Mouse (Mus musculus): ENCODE measurements around the gene Fuom.
"Not testable (repeated sequence)": the region's sequence is repeated elsewhere in the genome, so short reads cannot be mapped to it uniquely, and the experiment has no call there.

The Fuom gene

DNA sequence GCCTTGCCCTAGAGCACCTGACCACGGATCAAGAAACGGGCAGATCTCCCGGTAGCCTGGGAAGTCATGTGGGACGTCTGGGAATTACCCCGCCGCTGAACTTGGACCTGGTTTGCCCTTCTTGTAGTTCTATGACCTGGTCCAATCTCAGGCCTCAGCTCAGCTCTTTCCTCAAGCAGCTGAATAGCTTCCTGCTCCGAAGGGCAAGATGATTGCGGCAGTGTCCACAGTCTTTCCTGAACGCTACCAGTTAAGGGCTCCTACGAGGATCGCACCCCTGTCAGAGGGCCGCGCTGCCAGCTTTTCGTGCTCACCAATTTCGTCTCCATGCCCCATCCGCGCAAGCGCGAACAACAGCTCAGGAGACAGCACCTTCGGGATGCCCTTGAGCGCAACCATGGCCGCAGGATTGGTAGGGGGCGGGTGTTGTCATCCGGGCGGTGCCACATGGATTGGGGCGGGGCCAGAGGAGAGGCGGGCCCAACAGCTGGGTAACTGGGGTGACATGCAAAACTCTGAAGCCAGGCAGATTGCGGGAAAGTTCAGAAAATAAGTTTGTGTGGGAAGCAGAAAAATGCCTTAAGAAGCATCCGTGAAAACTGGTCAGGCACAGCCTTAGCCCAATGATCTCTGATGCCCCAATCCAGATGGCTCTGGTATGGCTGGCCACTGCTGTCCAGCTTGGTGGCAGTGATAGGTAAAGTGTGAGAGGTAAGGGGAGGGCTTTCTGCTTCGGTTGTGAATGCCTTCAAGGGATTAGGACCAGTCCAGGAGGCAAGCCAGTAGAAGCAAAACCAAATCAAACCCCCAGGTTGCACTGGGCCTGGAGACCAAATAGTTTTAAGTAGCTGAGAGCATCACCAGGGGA, at the start of gene Fuom:
Fuom (minus strand) TSS at position 449 of the 868 bp plus-strand sequence.
- peak; percentile 77 for DNase-seq (ENCODE audit: low spot score)

DNA sequence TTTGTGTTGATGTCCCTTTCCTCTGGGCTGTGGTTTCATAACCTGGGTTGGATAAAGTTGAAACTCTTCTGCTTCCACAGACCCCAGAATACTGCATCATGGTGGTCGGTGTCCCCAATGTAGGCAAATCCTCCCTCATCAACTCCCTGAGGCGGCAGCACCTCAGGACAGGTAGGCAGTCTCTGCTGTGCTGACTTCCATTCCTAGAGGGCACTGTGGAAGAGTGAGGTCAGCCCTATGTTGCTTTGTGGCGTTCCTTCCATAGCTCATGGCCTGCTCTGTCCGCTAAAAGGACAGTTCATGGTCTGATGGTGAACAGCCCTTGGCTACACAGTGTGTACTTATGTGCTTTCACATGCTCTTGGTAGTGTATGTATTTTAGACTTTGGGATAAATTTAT, 42.3 kb upstream of the Fuom start:
- no peak for DNase-seq (ENCODE audit: low spot score)

DNA sequence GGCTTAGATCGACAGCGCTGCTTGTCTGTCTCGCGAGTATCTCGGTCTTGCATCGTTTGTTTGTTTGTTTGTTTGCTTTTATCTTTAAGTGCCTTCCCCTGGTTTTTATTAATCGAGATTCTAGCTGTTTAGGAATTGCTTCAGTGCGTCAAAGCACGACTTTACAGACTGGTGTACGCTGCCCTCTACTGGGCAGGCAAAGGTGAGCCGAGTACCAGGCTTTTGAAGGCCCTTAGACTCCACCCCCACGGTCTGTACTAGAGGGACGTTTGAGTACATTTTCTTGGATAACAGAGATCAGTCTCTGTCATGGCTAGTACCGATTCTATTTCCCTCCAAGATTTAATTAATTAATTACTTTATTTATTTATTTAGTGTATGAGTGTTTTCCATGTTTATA, 39.1 kb upstream of the Fuom start:
- no peak for DNase-seq (ENCODE audit: low spot score)

DNA sequence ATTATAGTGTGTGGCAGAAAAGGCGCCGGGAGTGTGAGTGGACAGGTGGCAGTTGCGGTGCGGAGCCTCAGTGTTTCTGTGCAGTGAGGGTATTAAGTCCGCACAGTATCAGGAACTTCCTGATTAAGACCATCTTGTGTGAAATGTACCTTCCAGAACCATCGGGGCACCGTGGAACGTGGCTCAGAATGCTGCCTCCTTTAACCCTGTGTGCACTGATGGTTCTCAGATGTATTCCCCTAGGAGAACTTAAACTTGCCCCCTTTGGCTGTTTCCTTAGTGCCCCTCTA, 35.7 kb upstream of the Fuom start:
- no peak for DNase-seq (ENCODE audit: low spot score)

DNA sequence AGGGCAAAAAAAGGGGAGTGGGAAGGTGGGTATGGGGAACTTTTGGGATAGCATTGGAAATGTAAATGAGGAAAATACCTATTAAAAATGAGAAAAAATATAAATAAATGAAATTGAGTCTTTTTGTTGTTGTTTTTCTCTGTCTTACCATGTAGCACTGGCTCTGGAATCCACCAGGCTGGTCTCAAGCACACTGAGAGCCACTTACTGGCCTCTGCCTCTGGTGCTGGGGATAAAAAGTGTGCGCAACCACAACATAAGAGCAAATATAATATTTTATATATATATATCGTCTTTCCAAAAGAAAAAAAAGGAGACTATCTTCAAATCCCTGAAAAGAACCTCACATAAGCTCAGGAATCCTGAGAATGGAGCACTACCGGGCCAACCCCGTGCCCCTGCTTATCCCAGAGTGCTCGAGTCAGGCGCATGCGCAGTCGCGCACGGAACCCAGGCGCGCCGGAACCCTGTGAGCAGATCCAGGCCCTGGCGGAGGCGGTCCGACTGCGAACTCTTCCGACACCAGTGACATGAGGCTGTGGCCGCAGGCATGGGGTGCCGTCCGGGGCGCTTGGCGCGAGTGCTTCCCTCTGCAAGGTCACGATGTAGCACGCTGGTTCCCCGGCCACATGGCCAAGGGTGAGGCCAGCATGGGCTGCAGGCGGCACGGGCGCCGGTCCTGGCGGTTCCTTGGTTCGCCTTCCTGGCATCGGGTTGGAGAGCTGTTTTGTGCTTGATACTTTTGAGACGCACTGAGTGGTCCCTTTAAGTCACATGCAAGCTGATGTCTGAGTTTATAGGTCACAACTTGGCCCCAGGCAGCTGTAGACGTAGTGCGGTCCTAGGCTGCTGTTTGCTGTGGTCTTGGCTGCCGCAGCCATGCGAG, 35.1 kb upstream of the Fuom start, which contains the start of gene Mtg1:
Mtg1 (plus strand) TSS at position 430 of the 886 bp plus-strand sequence.
- DNase-seq (ENCODE audit: low spot score): peak; percentile 92

DNA sequence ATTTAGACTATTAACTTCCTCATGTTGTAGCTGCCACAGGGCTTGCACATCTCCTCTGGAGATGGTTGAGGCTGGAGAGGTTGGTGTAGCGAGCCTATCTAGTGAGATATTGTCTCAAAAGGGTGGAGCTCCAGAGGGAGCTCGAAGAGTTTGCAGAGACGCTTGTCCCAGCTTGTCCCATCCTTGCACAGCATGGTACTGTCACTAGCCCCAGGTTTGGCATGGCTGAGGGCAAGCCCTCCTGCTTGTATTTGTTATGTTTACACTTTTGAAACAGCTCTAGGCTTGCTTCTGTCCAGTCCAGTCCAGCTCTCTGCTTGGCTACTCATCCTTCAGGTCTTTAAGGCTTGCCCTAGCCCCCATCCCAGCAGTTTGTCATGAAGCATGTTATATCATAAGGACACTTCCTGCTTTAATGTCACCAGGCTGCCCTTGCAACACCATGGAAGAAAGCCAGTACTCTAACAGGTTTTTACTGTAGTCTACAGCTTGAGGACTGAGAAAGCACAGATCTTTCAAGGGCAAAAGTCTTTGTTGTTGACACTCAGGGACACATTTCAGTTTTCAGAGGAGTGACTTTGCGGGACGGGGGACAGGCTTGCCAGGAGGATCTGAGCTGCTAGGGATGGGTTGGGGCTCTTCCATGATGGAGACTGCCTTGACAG, 33.0 kb upstream of the Fuom start:
- DNase-seq (ENCODE audit: low spot score): no peak

DNA sequence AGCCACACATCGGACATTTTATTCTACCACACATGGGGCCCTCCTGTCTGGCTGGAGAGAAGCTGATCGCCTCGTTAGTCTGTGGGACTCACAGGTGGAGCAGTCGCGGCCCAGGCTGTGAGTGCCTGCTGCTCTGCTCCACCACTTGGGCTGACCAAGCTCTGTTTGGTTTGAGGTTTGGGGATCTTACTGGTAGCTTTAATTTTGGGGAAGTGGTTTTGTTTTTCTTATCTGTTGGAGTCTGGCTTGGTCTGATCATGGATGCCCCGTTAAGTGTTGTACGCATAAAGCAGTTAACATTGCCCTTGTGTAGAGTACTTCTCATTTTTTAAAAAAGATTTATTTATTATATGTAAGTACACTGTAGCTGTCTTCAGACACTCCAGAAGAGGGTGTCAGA, 31.8 kb upstream of the Fuom start:
- DNase-seq (ENCODE audit: low spot score): not testable (repeated sequence)

DNA sequence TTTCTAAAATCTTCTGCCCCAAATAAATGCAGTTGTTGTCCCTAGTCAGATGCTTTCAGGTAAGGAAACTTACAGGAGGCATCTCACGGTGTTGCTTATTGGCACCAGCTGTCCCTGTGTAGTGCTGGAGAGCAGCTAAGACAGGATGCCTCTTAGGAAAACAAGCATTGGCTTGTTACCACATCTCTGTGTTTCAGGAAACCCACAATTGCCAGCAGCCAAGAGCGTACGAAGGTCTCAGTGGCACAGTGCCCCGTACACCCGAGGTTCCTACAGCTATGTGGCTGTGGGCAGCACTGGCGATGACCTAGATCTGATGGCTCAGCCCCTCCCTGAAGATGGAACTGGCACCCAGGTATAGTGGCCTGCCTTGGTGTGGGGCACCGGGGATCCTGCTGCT, 29.9 kb upstream of the Fuom start:
- not testable (repeated sequence) for DNase-seq (ENCODE audit: low spot score)

DNA sequence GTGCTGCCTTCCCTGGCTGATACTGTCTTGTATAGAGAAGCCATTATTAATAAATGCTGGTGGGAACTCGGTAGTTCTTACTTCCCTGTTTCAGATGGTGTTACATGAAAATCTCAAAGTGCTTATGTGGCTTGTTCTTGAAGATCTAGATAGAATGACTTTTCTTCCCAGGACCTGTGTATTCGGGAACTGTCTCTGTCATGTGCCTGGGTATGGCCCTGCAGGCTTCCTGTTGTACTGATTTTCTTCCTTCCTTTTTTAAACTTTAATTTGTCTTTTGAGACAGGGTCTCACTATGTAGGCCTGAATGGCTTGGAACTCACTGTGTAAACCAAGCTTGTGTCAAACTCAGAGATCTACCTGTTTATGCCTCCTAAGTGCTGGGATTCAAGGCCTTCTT, 25.7 kb upstream of the Fuom start:
- DNase-seq (ENCODE audit: low spot score): no peak

DNA sequence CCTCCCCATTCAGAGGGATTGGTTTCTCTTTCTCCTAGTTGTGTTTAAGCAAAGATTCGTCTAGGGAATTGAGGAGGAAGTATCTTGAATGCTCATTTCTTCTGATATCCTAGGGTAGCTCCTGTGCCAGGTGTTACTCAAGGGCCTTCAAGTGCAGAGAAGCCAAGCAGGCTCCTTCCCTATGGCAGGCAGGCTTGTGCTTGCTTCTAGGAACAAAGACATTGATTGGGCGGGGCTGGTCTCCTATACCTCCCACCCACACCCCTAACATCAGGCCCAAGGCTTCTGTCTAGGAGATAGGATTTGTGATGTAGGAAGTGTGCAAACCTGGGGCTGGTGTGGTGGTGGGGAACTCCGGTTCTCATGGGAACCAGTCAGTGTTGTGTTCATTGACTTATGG, 24.7 kb upstream of the Fuom start:
- DNase-seq (ENCODE audit: low spot score): no peak

DNA sequence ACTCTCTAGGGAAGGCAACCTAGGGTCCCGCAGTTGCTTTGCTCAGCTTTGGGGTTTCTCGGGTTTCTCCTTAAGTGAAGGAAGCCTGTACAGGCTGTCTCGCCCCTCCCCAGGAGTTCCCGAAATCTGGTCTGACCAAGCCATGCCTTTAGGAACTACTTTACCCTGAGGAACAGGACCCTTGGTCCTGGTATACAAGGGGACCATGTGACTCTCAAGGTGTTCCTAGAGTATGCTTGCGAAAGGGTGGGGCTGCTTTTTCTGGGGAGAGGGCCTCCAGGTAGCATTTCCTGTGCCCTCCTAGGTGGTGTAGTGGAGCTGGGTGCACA, 23.7 kb upstream of the Fuom start:
- no peak for DNase-seq (ENCODE audit: low spot score)

DNA sequence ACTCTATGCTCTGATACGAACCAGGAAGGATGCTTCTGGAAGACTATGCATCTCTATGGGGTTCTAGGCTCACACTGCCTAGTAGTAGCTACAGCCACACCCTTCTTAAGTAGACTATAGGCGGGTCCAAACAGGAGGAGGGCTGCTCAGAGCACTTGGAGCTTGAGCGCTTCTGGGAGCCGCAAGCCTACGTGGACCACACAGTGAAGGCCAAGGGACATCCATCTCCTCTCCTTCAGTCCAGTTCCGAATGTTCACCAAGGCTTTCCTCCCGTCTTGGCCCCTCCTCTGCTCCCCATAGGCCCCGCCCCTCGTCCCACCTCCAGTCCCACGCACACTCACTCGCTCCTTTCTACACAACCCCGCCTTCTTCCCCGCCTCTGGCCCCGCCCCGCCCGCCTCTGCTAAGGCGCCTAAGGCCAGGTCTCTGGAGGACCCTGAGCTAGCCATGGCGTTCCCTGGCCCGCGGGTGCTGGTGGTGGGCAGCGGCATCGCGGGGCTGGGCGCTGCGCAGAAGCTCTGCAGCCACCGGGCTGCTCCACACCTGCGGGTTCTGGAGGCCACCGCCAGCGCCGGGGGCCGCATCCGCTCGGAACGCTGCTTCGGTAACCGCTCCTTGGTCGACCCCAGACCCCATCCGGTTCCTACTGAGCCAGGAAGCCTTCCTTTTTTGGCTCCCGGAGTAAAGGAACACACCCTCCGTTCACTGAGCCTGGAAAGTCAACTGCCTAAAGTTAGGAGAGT, 23.2 kb upstream of the Fuom start:
- peak; percentile 90 for DNase-seq (ENCODE audit: low spot score)

DNA sequence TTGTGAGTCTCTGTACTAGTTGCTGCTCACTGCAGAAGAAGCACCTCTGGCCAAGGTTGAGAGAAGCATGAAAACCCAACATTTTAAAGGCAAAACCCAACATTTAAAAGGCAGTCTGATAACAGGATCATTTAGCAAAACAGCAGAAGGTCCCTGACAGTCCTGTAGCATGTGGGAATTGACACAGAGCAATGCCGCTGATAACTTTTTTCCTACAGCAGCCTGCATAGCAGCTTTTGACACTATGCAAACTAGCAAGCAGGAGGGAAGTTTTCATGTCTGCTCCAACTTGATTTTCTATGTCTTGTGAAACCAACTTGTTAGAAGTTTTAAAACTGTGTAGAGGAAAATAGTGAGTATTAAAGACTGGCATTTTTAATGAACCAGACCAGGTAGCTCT, 22.1 kb upstream of the Fuom start:
- DNase-seq (ENCODE audit: low spot score): no peak

DNA sequence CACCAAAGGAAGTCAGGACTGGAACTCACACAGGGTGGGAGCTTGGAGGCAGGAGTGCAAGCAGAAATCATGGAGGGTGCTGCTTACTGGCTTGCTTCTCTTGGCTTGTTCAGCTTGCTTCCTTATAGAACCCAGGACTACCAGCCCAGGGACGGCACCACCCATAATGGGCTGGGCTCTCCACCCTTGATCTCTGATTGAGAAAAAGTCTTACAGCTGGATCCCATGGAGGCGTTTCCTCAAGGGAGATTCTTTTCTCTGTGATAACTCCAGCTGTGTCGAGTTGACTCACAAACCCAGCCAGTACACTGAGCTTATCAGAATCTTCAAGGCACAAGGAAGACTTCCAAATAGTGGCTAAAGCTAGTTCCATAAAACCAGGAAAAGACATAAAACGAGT, 20.5 kb upstream of the Fuom start:
- no peak for DNase-seq (ENCODE audit: low spot score)

DNA sequence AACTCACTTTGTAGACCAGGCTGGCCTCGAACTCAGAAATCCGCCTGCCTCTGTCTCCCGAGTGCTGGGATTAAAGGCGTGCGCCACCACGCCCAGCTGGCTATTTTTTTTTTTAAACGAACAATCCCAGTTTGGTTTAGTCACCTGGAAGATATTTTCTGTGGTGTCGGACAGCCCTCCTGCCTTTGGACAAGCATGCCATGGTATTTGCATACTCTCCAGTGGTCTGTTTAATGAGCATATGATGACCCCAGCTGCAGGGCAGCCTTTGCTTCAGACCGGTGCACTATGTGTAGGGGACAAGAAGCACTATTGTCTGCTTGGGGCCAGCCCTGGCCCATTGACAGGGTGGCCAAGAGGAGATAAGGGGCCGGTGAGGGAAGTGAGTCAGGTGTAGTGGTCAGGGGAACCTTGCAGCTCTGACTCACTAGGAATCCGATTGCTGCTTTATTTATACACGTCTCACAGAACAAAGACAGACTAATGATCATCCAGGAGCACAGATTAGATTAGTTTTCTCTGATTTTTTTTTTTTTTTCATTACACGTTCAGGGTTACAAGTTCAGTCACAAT, 19.2 kb upstream of the Fuom start:
- no peak for DNase-seq (ENCODE audit: low spot score)

DNA sequence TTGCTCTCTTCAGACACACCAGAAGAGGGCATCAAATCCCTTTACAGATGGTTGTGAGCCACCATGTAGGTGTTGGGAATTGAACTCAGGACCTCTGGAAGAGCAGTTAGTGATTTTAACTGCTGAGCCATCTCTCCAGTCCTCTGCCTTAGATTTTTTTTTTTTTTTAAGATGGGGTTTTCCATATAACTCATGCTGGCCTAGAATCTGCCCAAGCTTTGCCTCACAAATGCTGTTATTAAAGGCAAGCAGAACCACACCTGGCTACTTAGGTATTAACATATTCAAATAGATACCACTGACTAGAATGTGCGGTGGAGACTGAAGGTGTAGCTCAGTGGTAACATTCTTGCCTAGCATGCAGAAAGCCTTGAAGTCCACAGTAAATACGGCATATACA, 18.2 kb upstream of the Fuom start:
- DNase-seq (ENCODE audit: low spot score): no peak

DNA sequence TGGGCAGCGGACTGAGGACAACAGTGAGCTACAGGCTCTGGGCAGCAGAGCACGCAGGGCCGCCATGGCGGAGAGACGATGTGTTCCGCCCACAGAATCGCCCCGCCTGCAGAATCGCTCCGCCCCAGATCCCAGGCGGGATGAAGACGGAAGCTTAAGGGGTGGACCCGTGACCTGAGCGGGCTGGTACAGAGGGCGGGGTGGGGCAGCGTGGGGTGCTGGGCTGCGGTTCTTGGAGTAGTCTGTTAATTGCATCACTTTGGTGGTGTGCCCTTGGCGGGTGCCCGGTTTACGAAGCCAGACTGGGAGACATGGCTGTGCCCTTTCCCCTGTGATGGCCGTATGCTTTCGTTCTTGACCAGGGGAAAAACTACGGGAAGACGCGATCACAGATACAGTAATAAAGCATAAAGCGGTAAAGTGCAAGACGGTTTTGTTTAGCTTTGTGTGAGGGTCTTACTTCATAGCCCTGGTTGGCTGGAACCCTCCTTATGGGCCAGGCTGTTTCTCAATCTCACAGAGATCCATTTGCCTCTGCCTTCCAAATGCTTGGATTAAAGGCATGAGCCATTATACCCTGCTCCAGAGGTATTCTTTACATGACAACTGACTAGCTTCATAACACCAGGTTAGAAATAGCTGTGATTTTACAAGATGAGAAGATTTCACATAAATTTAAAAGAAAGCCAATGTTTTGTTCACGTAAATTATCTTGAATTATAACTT, 14.3 kb upstream of the Fuom start, which contains the start of gene Echs1:
Echs1 (minus strand) TSS at position 148 of the 726 bp plus-strand sequence.
- DNase-seq (ENCODE audit: low spot score): peak; percentile 85

DNA sequence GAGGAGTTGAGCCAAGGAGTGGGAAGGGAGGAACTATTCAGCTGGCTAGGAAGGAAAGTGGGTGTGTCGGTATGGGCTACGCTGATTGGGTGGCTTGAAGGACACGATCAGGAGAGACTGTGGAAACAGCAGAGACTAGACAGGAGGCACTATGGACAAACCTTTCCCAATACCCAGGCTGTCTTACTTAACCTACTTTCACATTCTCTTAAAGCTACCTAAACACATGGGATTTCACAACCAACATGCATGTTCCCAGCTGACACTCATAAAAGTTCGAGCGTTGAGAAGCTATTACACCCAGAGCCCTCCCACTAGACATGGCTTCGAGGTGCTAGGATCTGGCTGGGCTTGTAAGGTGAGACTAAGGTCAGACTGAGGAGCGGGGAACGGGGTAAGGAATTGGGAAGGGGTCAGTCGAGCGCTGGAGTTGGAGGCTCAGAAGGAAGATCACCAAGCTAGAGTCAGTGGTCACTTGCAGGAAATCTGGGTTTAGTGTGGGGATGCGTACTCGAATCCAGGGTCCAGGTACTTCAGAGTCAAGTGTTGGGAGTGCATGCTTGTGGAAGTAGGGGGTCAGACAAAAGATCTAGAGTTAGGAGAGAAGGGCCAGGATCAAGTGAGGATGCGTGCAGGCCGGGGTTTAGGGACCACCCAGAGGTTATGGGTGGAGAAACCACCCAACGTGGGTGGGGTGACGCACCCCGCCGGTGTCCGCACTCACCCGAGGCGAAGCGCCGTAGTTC, 13.5 kb upstream of the Fuom start, which contains the start of gene Paox:
Paox (plus strand) TSS at position 217 of the 746 bp plus-strand sequence.
- DNase-seq (ENCODE audit: low spot score): peak; percentile 62

DNA sequence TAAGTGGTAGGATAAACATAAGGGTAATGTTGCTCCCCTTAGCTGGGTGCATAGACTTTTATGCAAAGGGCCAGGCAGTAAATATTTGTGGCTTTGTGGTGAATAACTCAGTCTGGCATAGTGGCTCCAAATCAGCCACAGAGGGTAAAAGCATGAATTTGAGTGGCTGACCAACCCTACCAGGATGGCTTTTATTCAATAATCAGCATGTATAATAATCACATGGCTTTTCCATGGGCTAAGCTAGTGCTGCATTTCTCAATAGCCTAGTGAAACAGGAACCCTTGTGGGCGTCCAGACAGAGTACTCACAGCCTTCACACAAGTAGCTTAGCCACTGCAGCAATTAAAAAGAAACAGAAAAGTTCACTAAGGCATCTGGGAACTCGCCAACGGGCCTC, 9.7 kb upstream of the Fuom start:
- no peak for DNase-seq (ENCODE audit: low spot score)

DNA sequence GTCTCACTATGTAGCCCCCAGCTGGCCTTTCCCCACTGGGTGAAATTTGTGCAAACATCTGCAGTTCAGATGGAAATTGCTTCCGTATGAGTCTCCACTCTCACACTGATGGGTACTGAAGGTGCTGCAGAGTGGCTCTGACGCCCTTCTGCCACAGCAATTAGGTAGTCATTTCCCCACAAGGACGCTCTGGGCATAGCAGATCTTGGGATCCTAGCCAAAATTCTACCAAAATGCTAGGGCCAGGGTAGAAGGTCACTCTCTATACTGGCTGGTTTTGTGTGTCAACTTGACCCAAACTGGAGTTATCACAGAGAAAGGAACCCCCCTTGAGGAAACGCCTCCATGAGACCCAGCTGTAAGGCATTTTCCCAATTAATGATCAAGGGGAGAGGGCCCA, 1.8 kb upstream of the Fuom start:
- no peak for DNase-seq (ENCODE audit: low spot score)

Data from testis, postnatal 14 days (tissue).